Mouse (Mus musculus): ENCODE data around the gene Ahcyl2.

The Ahcyl2 gene

DNA sequence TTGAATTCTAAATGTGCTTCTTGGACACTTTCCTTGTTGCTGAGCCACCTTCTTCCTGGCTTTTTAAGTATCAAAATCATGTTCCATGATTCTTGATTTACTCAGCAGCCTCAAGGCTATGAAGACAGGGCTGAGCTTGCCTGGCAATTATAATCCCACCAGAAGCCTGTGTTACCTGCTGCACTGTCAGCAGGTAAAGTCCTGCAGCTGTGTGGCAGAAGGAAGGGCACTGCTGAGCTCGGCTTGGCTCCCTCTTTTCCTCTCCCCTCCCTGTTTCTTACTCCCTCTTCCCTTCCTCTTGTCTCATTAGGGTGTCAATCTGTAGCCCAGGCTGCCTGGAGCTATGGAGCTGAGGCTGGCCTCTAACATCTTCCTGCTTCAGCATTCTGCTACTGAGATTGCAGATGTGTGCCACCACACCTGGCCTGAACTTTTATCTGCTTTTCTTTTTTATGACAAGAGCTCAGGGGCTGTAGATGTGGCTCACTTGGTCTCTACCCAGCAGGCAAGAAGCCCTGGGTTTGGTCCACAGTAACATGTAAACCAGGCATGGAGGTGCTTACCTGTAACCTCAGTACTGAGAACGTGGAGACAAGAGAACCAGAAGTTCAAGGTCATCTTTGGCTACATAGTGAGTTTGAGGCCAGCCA lies 3.0 kb downstream of the Ahcyl2 start:
- DNase-seq (ENCODE audit: low read depth, low spot score) = no peak

DNA sequence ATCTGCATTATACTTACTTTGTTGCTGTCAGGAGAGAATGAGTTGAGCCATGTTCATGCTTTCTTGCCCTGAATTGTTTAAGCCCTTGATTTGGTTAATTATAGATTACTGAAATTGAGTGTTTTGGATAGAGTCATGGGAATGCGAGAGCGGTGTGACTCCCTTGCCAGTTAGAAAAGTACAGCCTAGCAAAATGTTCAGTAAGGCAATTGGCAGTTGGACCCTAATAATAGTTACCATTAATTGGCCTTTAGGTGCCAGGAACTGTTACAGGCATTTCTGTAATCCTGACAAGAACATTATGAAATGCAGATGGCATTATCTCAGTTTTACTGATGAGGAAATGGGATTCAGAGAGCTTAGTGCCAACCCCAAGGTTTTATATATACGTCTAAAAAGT lies 4.4 kb downstream of the Ahcyl2 start:
- no peak for DNase-seq (ENCODE audit: low read depth, low spot score)

DNA sequence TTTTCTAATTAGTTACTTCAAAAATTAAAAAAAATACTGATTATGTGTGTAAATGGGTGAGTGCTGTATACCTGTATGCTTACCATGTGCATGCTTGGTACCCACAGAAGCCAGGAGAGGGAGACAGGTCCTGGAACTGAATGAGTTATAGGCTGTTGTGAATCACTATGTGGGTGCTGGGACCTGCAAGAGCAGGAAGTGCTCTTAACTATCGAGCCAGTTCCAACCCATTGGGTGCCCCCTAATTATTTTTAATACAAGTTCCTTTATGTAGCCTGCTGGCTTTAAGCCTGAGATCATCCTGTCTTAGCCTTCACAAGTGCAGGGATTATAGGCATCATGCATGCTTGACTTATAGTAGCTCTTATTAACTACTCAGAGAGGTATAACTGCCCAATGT lies 6.3 kb downstream of the Ahcyl2 start:
- DNase-seq (ENCODE audit: low read depth, low spot score) = no peak

DNA sequence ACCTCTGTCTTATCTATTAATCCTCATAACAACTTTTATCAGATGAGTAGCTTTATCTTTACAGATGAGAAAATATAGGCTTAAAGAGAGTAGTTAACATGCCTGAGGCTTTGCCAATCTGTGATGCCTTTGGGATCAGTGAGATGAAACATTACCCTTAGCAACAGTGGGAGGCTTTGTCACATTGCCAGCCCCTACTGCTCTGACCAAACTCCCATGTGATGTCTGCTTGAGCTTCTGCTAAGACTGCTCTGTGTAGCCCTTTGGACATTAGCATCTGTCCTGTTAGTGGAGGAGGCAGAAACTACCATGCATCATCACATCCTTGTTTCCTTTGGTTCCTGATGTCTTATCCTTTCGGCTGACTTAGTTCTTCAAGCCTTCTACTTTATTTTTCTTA lies 7.8 kb downstream of the Ahcyl2 start:
- DNase-seq (ENCODE audit: low read depth, low spot score) = no peak

DNA sequence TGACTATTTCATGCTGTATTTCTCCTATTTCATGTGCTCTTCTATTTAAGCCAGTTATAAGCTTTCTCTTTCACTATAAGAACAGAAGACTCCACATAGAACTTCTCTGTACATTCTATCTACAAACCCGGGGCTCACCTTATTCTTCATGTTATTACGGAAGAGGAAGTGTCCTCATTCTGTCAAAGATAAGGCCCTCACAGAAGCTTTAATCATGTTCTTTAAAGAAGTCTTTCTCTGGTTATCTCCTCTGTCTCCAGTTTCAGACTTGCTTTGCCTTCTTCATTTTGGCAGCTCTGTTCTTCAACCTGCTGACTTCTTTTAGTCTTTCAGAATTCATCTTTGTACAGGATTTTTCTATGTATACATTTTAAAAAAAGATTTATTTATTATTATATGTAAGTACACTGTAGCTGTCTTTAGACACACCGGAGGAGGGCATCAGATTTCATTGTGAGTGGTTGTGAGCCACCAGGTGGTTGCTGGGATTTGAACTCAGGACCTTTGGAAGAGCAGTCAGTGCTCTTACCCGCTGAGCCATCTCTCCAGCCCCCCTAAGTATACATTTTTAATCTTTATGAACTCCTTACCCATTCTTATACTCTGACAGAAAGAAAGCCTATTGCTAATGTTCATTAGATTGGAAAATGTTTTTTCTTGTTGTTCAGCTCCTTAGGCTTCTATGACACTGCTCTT lies 8.9 kb downstream of the Ahcyl2 start:
- DNase-seq (ENCODE audit: low read depth, low spot score) = no peak

DNA sequence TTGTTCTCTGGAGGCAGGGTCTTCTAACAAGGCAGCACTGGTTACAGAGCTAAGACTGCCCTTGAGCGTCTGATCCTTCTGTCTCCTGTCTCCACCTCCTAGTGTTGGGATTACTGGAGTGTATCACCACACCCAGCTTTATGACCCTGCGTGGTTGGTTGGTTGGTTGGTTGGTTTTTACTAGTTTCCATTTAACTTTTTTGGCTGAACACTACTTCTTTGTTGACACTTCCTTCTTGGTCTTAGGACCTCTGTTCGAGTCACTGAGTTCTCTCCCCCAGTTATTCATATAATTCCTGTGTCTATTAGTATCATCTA lies 9.4 kb downstream of the Ahcyl2 start:
- DNase-seq (ENCODE audit: low read depth, low spot score) = no peak

DNA sequence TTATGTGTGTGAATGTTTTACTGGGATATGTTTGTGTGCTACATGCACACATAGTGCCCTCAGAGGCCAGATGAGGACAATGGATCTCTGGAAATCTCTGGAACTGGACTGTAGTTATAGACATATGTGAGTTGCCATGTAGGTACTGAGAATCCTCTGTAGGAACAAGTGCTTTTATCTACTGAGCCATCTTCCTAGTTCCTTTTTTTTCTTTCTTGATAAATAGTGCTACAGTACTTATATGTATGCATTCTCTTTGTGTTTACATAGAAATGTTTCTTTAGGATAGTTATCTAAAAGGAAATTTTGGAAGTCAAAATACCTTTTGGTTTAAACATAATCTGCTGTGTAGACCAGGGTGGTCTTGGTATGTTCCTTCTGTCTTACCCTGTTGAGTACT lies 12.3 kb downstream of the Ahcyl2 start:
- no peak for DNase-seq (ENCODE audit: low read depth, low spot score)

DNA sequence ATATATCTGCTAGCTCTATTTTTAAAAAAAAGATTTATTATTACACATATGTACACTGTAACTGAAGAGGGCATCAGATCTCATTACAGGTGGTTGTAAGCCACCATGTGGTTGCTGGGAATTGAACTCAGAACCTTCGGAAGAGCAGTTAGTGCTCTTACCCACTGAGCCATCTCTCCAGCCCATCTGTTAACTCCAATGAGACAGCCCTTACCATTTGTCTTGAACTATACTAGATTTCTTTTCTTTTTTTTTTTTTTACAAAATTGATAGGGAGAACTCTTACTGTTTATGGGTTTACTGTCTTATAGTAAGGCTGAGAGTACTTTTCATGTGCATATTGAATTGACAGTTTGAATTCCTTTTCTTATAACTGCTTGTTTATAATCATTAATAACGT lies 12.8 kb downstream of the Ahcyl2 start:
- DNase-seq (ENCODE audit: low read depth, low spot score) = no peak

DNA sequence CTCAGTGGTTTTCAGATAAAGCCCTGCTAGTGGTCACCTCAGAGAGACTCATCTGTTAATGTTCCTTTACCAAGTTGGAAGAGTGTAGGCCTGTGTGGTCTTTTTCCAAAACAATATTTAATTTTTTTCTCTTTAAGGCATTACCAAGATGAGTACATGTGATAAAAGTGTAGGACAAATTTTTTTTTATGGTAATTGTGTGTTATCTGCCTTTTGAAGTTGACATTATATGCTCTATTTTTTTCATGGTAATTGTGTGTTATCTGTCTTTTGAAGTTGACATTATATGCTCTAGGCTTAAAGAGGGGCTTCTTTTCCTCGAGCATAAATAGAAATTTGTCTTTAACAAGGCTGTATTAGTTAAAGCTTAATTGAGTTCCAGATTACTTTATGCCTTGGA lies 14.4 kb downstream of the Ahcyl2 start:
- DNase-seq (ENCODE audit: low read depth, low spot score) = no peak

DNA sequence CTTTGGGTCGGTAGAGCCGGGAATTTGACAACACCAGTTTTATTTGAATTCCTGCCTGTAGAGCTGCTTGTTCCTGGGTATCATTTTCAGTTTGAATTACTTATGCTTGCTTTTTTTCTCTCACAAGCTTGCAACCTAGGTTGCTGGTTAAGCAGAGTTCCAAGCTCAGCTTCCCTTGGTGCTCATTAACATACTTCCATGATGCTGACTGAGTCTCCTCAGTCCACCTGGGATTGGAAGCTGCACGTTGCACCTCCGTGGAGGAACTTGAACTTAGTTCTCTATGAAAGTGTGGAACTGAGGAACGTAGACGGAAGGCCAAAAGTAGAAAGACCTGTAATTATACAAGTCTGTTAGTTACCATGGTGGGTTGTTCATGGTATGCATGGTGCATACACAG lies 16.1 kb downstream of the Ahcyl2 start:
- no peak for DNase-seq (ENCODE audit: low read depth, low spot score)

DNA sequence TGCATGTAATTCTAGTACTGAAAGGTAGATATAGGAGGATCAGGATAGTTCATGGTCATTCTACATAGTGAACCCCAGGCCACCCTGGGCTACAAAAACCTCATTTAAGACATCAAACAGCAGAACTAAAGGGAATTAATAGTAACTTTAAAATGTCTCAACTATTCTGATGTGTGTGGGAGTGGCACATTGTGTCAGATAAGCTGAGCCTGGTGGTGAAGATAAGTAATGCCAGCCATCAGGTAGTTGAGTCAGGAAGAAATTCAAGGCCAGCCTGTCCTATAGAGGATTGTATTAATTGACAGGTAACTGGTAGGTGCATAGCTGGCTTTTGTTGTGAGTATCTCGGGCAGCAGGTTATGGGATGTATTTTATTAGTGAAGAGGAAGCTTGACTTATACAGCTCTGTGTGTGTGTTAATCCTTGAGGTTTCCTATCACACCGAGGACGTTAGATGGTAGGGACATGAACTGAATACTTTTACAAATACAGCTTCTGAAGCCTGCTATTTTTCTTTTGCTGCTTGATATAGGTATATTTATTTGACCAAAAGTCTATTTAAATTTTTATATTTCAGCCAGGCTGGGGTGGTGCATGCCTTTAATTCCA lies 16.7 kb downstream of the Ahcyl2 start:
- no peak for DNase-seq (ENCODE audit: low read depth, low spot score)

DNA sequence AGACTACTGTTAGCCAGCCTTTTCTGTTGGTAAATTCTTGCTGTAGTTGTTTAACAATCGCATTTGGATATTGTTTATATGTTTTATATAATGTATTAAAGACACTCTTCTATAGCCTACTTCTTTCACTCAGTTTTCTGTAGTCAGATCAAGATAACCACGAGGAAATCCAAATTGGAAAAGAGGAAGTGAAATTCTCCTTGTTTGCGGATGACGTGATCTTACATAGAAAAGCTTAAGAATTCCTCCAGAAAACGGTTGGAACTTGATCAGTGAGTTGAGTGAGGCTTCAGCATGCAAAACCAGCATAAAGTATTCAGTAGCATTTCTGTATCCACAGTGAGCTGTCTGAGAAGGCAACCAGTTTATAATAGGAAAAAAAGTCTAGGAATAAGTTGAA lies 17.9 kb downstream of the Ahcyl2 start:
- DNase-seq (ENCODE audit: low read depth, low spot score) = no peak

DNA sequence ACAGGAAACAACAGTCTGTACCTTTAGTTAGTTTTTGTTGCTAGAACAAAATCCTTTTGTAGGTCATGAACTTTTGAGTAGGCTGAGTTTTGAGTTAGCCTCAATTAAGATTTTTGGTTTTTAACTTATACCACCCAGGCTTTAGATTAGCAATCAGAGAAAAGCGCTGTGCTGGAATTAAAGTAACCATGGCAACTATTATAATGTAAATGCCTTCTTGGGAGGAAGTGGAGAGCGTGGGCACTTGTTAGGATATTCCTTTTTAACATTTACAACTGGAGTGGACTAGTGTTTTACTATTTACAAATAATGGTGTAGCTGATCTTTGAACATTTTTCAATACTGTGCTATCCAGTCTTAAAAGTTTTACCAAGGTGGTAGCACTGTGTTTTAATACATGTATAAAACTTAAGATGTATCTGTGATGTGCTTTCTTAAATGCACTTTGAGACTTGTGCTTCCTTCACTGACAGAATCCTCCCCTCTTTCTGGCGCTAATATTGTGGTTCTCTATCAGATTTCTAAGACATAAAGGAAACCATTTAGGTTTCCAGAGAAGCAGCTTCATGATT lies 21.1 kb downstream of the Ahcyl2 start:
- DNase-seq (ENCODE audit: low read depth, low spot score) = no peak

DNA sequence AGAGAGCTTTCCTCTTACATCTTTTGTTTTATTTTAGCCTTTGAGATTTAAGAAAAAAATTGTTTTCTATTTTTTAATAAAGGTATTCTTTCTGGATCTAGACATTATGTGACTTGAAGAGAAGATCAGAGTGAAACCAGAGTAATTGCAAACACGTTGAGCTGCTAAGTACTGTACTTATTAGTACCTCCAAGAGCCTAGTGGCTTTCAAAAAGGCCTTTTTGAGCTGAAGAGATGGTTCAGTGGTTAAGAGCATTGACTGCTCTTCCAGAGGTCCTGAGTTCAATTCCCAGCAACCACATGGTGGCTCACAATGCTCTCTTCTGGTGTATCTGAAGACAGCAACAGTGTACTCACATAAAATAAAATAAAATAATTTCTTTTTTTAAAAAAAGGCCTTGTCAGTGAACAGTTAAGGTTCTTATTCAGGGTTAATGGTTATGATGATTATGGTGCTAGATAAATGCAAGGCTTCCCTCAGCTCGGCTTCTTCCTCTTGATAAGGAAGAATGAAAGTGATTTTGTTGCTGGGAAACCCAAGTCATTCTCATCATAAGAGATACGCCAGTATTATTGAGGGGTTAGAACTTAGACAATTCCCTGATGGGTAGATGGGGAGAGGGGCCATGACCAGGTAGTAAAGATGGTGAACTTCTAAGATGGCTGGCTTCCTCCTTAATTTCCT lies 22.3 kb downstream of the Ahcyl2 start:
- DNase-seq (ENCODE audit: low read depth, low spot score) = no peak

DNA sequence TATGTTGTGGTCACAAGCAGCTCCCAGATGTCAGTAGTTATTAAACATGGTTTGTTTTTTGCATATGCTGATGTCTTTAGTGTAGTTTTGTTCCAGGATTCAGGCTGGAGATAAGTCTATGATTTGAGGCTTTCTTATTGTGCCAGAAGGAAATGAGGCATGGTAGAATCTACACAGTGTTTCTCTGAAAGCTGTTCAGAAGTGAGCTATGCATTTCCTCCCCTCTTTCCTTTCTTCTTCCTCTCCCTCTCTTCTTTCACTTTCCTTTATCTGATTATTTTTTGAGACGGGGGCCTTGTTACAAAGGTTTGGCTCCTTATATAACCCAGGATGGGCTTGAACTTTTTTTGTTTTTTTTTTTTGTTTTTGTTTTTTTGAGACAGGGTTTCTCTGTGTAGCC lies 25.7 kb downstream of the Ahcyl2 start:
- no peak for DNase-seq (ENCODE audit: low read depth, low spot score)

DNA sequence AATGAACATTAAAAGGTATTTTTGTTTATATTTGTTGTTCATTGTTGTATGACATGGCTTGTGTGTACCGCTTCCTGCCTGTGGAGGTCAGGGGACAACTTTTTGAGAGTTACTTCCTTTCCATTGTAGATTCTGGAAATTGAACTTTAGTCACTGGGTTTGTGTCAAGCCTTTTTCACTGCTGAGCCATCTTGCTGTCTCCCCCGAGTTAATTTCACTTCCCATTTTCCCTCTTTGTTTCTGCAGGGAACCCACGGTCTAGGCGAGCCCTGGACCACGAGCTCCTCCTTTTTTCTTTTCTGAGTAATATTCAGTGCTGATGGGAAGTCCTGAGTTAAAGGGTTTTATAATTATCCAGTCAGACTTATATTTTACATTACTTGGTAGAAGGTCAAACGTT lies 26.8 kb downstream of the Ahcyl2 start:
- DNase-seq (ENCODE audit: low read depth, low spot score) = no peak

DNA sequence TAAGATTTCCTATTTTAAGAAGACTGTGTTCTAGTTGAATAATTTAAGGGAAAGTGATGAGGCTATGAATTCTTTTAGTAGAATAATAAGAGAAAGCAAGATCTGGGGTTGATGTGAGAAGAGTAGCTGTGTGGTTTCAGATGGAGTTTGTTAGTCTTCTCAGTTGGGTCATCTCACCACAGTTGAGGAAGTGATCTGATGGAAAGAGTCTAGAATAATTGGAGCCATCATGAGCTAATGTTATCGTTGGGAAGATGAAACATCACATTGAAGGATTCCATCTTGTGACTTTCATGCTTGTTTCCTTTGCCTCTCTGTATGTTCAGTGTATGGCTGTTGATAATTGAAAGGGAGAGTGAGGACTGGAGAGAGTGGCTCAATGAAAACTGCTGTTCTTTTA lies 35.2 kb downstream of the Ahcyl2 start:
- DNase-seq (ENCODE audit: low read depth, low spot score) = no peak

DNA sequence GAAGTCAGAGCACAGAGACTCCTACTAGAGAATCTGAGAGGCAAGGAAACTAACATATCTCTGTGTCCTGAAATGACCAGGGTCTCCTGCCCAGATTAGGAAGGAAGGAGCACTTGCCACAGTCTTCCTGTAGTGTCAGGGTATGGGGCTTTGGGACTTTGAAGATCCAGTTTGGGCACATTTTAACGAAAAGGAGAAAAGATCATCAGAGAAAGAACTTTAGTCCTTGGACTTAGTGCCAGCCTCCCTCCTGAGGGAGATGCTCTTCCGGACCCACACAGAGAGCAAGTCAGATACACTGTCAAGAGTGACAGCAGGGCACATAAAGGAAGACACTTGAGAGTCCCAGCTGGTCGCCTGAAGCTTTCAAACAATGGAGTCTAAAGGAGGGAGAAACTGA lies 36.2 kb downstream of the Ahcyl2 start:
- no peak for DNase-seq (ENCODE audit: low read depth, low spot score)

DNA sequence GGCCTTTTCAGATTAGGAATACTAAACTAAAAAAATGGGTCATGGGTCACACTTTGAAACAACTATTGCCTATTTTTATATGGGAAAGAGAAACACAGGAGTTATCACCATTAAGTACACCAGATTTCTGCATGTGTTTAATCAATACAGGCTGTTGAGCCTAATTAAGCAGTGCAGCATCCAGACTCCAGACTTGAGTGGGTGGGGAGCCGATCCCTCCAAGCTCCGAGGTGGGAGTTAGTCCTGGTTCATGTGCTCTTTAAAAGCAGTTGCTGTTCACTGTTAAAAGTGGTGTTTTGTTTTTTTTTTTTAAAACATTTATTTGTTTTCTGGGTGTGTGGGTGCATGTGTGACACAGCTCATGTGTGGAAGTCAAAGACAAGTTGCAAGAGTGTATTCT lies 37.6 kb downstream of the Ahcyl2 start:
- no peak for DNase-seq (ENCODE audit: low read depth, low spot score)

DNA sequence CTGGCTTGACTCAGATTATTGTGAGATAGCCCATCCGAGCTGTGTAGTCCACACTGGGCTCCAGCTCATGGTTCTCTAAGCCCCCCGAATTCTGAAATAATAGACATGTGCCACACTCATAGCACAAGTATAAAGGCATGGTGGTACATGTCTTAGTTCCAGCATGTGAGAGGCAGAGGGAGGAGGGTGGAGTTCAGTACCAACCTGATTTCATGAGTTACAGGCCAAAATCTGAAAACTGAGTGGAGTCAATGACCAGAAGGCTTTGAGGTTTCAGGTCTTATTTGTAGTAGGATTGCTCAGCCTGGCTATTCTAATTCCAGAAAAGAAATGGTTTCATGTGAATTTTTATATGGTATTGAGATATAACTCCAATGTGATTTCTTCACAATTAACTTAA lies 44.3 kb downstream of the Ahcyl2 start:
- no peak for DNase-seq (ENCODE audit: low read depth, low spot score)

DNA sequence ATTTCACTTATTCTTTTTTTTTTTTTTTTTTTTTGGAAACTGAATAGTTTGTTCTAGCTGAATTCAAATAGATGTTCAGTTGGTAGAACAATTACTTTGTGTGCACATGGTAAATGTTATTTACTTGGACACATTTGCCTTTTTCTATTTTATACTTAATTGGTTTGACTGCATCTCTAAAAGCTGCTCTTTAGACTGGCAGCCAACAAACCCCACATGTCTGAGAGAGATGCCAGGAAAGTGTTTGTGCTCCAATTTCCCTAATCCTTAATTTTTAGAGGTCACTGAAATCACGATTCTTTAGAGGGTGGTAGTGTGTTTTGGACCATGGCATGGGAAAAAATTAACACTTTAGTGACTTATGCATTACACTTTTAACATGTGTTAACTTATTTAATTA lies 44.8 kb downstream of the Ahcyl2 start:
- DNase-seq (ENCODE audit: low read depth, low spot score) = no peak

DNA sequence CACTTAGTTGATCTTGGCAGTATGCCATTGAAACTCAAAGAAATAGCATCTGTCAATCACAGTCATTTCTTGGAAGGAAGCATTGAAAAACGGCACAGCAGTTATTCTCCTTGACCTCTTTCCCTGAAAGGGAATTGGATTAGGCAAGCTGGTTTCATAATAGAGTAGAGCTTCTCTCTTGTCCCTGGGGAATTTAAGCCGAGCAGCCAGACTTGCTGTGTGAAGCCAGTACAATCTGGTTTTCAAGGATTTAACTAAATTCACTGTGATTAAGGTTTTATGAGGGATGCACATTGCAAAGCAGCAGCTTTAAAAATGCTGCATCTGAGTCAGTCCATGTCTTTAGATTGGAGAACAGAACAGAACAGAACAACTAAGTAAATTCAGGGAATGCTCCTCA lies 46.8 kb downstream of the Ahcyl2 start:
- peak; percentile 47 for DNase-seq (ENCODE audit: low read depth, low spot score)

DNA sequence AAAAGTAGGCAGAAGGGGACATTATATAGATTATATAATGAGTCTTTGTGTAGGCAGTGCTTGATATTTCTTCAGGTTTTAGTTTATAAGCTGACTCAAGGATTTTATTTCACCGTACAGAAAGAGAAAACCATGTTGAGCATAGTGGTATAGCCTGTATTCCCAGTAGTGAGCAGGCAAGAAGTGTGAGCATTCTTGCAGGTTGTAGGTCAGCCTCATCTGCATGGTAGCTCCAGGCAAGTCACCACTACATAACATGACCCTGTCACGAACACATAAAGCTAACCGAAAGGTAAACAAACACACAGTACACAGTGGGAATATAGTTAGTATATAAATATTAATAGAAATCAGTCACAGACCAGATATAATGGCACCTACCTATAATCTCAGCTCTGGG lies 47.2 kb downstream of the Ahcyl2 start:
- no peak for DNase-seq (ENCODE audit: low read depth, low spot score)
